Mouse (Mus musculus) testis, adult 2 months (tissue): ENCODE measurements around the gene Igdcc3. TPM values are rescaled to one million over a fixed set of nuclear protein-coding genes. Genes with fewer than 3 reads are reported as not detected.
"Not testable (repeated sequence)": the region's sequence is repeated elsewhere in the genome, so short reads cannot be mapped to it uniquely, and the experiment has no call there.

Experiments used
- H3K27ac ChIP-seq: fragments of 200-500 bp; 2 replicates; pipeline ENCODE4 v1.5.1; 2012; ENCODE audit warnings: low read depth, low read length; ENCODE audit not compliant: control insufficient read depth, insufficient read depth
- H3K27me3 ChIP-seq: fragments of 200-500 bp; 2 replicates; pipeline ENCODE4 v1.6.1; 2012; ENCODE audit warnings: mild to moderate bottlenecking, low read length, moderate library complexity; ENCODE audit not compliant: control insufficient read depth, insufficient read depth
- H3K36me3 ChIP-seq: fragments of 200-500 bp; 2 replicates; pipeline ENCODE4 v1.6.1; 2012; ENCODE audit warnings: mild to moderate bottlenecking, low read length; ENCODE audit not compliant: control insufficient read depth, insufficient read depth
- H3K4me1 ChIP-seq: fragments of 200-500 bp; 2 replicates; pipeline ENCODE4 v1.6.1; 2012; ENCODE audit warnings: low read length; ENCODE audit not compliant: control insufficient read depth, insufficient read depth
- H3K4me3 ChIP-seq: fragments of 200-500 bp; 2 replicates; pipeline ENCODE4 v1.5.1; 2012; ENCODE audit warnings: low read depth, mild to moderate bottlenecking, low read length, moderate library complexity, mixed read lengths; ENCODE audit not compliant: control insufficient read depth
- CTCF ChIP-seq: fragments of 200-500 bp; IDR thresholded peaks from 2 replicates; pipeline ENCODE4 v1.5.1; 2012; ENCODE audit warnings: low read depth, mild to moderate bottlenecking, inconsistent platforms, low read length, moderate library complexity; ENCODE audit not compliant: control insufficient read depth, insufficient read depth, insufficient replicate concordance
- POLR2A ChIP-seq: fragments of 200-500 bp; IDR thresholded peaks from 2 replicates; pipeline ENCODE4 v1.6.1; 2012; ENCODE audit warnings: low read depth, mild to moderate bottlenecking, inconsistent platforms, low read length, moderate library complexity; ENCODE audit not compliant: control insufficient read depth
- polyA plus RNA-seq: library from polyadenylated mRNA; depleted of rRNA; stranded (reverse); fragments of >200 nt; gene quantifications from 2 replicates; pipeline ENCODE4 v1.2.3, GENCODE M21; 2012

Igdcc3 gene
- polyA plus RNA-seq, 1 experiment: 0.27 TPM

- Histone ChIP-seq H3K4me3 (no peak overlapping the region), H3K27me3 (no peaks in the 10 kb centered on the region), H3K36me3 (no peaks in the 10 kb centered on the region), H3K4me1 (peaks cover 16% of the 10 kb centered on the region), H3K27ac (peak overlapping the region; percentile 70)
- TF ChIP-seq POLR2A (no peak), CTCF (no peak)
Measured at GRCm38 (mm10) chr9:65199723-65200122, 58.7 kb downstream of the Igdcc3 start.

GRCm38 (mm10) chr9:65200606-65201005, 59.6 kb downstream of the Igdcc3 start:
- TF ChIP-seq POLR2A: no peak
- H3K27ac ChIP-seq: peak overlapping the region; percentile 70; the same call in 1 of the 2 replicates

GRCm38 (mm10) chr9:65201021-65201380, 60.0 kb downstream of the Igdcc3 start:
- Histone ChIP-seq H3K4me3 (no peak overlapping the region), H3K4me1 (peaks cover 5% of the 10 kb centered on the region), H3K27ac (no peak overlapping the region; the same call in 1 of the 2 replicates), H3K27me3 (no peaks in the 10 kb centered on the region), H3K36me3 (no peaks in the 10 kb centered on the region)
- TF ChIP-seq POLR2A: no peak
- no peak for TF ChIP-seq CTCF

More at GRCm38 (mm10) chr9:65200606-65201005, 59.6 kb downstream of the Igdcc3 start:
- Histone ChIP-seq H3K36me3 (no peaks in the 10 kb centered on the region), H3K4me3 (no peak overlapping the region), H3K4me1 (peaks cover 8% of the 10 kb centered on the region), H3K27me3 (no peaks in the 10 kb centered on the region)

- Histone ChIP-seq H3K4me3 (peak overlapping the region; percentile 74; the same call in 1 of the 2 replicates), H3K36me3 (no peaks in the 10 kb centered on the region), H3K4me1 (peaks cover 4% of the 10 kb centered on the region), H3K27me3 (no peaks in the 10 kb centered on the region), H3K27ac (peak overlapping the region; percentile 25; the same call in 1 of the 2 replicates)
- TF ChIP-seq POLR2A (no peak; the same call in 1 of the 2 replicates), CTCF (no peak)
Measured at GRCm38 (mm10) chr9:65201381-65202164, 60.6 kb downstream of the Igdcc3 start.

GRCm38 (mm10) chr9:65202165-65202754, 61.3 kb downstream of the Igdcc3 start:
- H3K4me3 ChIP-seq: peak overlapping the region; percentile 74; the same call in 1 of the 2 replicates
- H3K36me3 ChIP-seq: no peaks in the 10 kb centered on the region
- no peak for TF ChIP-seq POLR2A
- TF ChIP-seq CTCF: no peak
- peaks cover 2% of the 10 kb centered on the region for H3K4me1 ChIP-seq
- no peaks in the 10 kb centered on the region for H3K27me3 ChIP-seq
- H3K27ac ChIP-seq: peak overlapping the region; percentile 25; the same call in 1 of the 2 replicates

GRCm38 (mm10) chr9:65205049-65205815, 64.2 kb downstream of the Igdcc3 start:
- H3K27ac ChIP-seq: no peak overlapping the region
- H3K36me3 ChIP-seq: no peaks in the 10 kb centered on the region
- no peaks in the 10 kb centered on the region for H3K27me3 ChIP-seq
- TF ChIP-seq CTCF (no peak), POLR2A (no peak)
- no peak overlapping the region for H3K4me3 ChIP-seq
- H3K4me1 ChIP-seq: no peaks in the 10 kb centered on the region; the same call in 1 of the 2 replicates

GRCm38 (mm10) chr9:65207041-65207815, 66.2 kb downstream of the Igdcc3 start:
- not testable (repeated sequence) for H3K4me1 ChIP-seq, H3K36me3 ChIP-seq, H3K27ac ChIP-seq, H3K27me3 ChIP-seq
- H3K4me3 ChIP-seq: peak overlapping the region; percentile 27
